In the genomic region with DNA sequence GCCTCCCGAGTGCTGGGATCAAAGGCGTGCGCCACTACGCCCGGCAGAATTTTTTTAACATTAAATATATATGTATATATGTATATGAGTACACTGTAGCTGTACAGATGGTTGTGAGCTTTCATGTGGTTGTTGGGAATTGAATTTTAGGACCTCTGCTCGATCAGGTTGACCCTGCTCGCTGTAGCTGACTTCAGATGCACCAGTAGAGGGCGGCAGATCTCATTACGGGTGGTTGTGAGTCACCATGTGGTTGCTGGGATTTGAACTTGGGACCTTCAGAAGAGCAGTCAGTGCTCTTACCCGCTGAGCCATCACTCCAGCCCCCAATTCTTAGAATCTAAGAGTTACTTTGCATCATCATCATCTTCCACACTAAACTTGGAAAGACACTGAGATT, we compare ENCODE assay signal across 25 mouse cellular contexts. TPM values are rescaled to one million over a fixed set of nuclear protein-coding genes. Genes with fewer than 3 reads are reported as not detected.
DNase-seq lines count a peak whose midpoint lies in the region; ATAC-seq and TF ChIP-seq lines count a peak whose summit lies in the region.
"Not testable (repeated sequence)": the region's sequence is repeated elsewhere in the genome, so short reads cannot be mapped to it uniquely, and the experiment has no call there.
"Had no signal": no experiment of that assay in that cellular context is flagged by ENCODE, and none has a peak within 500 bp of the region (broad histone marks: within the 10 kb centered on the region; RNA-seq: fewer than 3 reads in every experiment).

No protein-coding gene starts in this region.

- intact Hi-C loops in gastrocnemius, adult 2 months (cut with DNase I); left cerebral cortex, adult 2 months (cut with DNase I): not testable (repeated sequence)

- not testable (repeated sequence) for ATAC-seq in intestine, postnatal 0 days; liver, postnatal 0 days; midbrain, postnatal 0 days (ENCODE audit: low FRiP score)

- not testable (repeated sequence) for H3K27me3 ChIP-seq in ES-Bruce4 (ENCODE audit: control insufficient read depth, insufficient read depth, low read length, poor library complexity, severe bottlenecking); intestine, postnatal 0 days (replicated peaks; ENCODE audit: control insufficient read depth, insufficient read depth, low read length); liver, postnatal 0 days (ENCODE audit: insufficient read depth, low read length); midbrain, postnatal 0 days (ENCODE audit: insufficient read depth, low read length)

- DNase-seq in NIH3T3 (ENCODE audit: low read depth): peak; percentile 20
- not testable (repeated sequence) for DNase-seq in gastrocnemius, adult 2 months; left cerebral cortex, adult 2 months (ENCODE audit: extremely low spot score in 1 of 2, low spot score in 2 of 2); liver, postnatal 0 days; midbrain, postnatal 0 days (ENCODE audit: low spot score)

- not testable (repeated sequence) for H3K4me1 ChIP-seq in ES-Bruce4 (ENCODE audit: control insufficient read depth, insufficient read depth, low read length); intestine, postnatal 0 days (replicated peaks; ENCODE audit: control insufficient read depth, insufficient read depth, low read length); liver, postnatal 0 days (ENCODE audit: insufficient read depth); midbrain, postnatal 0 days (ENCODE audit: insufficient read depth, low read length)

- WGBS in intestine, postnatal 0 days: 85% methylated on average over 10 of the region's 10 CpGs
- WGBS in liver, postnatal 0 days (ENCODE audit: insufficient replicate concordance): 86% methylated on average over 10 of the region's 10 CpGs
- WGBS in midbrain, postnatal 0 days: 90% methylated on average over 10 of the region's 10 CpGs

- not testable (repeated sequence) for TF ChIP-seq POLR2A in ES-Bruce4 (IDR thresholded peaks at IDR 0.05; ENCODE audit: insufficient read depth, low read length)

- not testable (repeated sequence) for H3K27ac ChIP-seq in ES-Bruce4 (ENCODE audit: insufficient read depth, low read length); gastrocnemius, adult 2 months; left cerebral cortex, adult 2 months; liver, postnatal 0 days (ENCODE audit: low read depth); midbrain, postnatal 0 days (ENCODE audit: low read depth, low read length)
- 0 out of 2 replicates have a peak overlapping the region, but pooled peaks have one; percentile 50 for H3K27ac ChIP-seq in intestine, postnatal 0 days (ENCODE audit: low read depth, low read length)

- TF ChIP-seq CTCF in ES-Bruce4 (IDR thresholded peaks at IDR 0.05; ENCODE audit: low read depth, low read length): peak; percentile 39
- TF ChIP-seq CTCF in gastrocnemius, adult 2 months (IDR thresholded peaks at IDR 0.05): peak; percentile 15
- TF ChIP-seq CTCF in intestine, postnatal 0 days (IDR thresholded peaks at IDR 0.05; ENCODE audit: low read depth): peak; percentile 52
- peak; percentile 17 for TF ChIP-seq CTCF in left cerebral cortex, adult 2 months (IDR thresholded peaks at IDR 0.05)
- TF ChIP-seq CTCF in liver, postnatal 0 days (IDR thresholded peaks at IDR 0.05; ENCODE audit: low read depth): peak; percentile 27
- TF ChIP-seq CTCF in midbrain, postnatal 0 days (IDR thresholded peaks at IDR 0.05): peak; percentile 27; the same call in 1 of the 2 replicates

- not testable (repeated sequence) for H3K36me3 ChIP-seq in ES-Bruce4 (ENCODE audit: control insufficient read depth, insufficient read depth, low read length, poor library complexity, severe bottlenecking)
- peaks cover 36% of the 10 kb centered on the region for H3K36me3 ChIP-seq in intestine, postnatal 0 days (ENCODE audit: control insufficient read depth, insufficient read depth)
- H3K36me3 ChIP-seq in liver, postnatal 0 days (replicated peaks; ENCODE audit: insufficient read depth, low read length): peaks cover 19% of the 10 kb centered on the region
- peaks cover 41% of the 10 kb centered on the region for H3K36me3 ChIP-seq in midbrain, postnatal 0 days (ENCODE audit: insufficient read depth, low read length)

- H3K9me3 ChIP-seq in ES-Bruce4 (replicated peaks; ENCODE audit: control insufficient read depth, insufficient read depth, low read length, poor library complexity, severe bottlenecking); intestine, postnatal 0 days (ENCODE audit: control insufficient read depth); liver, postnatal 0 days (ENCODE audit: low read length); midbrain, postnatal 0 days (ENCODE audit: low read length): not testable (repeated sequence)

- H3K4me3 ChIP-seq in ES-Bruce4 (ENCODE audit: low read depth, low read length); gastrocnemius, adult 2 months; intestine, postnatal 0 days (ENCODE audit: low read depth, low read length); left cerebral cortex, adult 2 months; liver, postnatal 0 days (ENCODE audit: low read depth, low read length); midbrain, postnatal 0 days (ENCODE audit: low read depth, low read length): not testable (repeated sequence)

- H3K9ac ChIP-seq in ES-Bruce4 (ENCODE audit: low read depth, poor library complexity, severe bottlenecking); intestine, postnatal 0 days (ENCODE audit: low read depth, low read length); liver, postnatal 0 days (replicated peaks); midbrain, postnatal 0 days (replicated peaks; ENCODE audit: low read length, poor library complexity, severe bottlenecking): not testable (repeated sequence)

- TF ChIP-seq EP300 in ES-Bruce4 (IDR thresholded peaks at IDR 0.05; ENCODE audit: insufficient read depth, low read depth, low read length); liver, postnatal 0 days (IDR thresholded peaks at IDR 0.05; ENCODE audit: low read depth): not testable (repeated sequence)

- H3K4me2 ChIP-seq in intestine, postnatal 0 days (replicated peaks; ENCODE audit: low read depth); liver, postnatal 0 days (ENCODE audit: low read depth, low read length); midbrain, postnatal 0 days (ENCODE audit: low read depth, low read length, poor library complexity, severe bottlenecking): not testable (repeated sequence)

RNA-seq across cellular contexts. Expression of a gene that starts 9.0 kb away (rescaled TPM):
- polyA plus RNA-seq in ES-Bruce4 (2011; ENCODE audit: insufficient read depth, insufficient read length, low read depth, missing spikeins): 16.5 and 17.0 TPM in 2 replicates
- 1 to 10 TPM in 1 of 2 experiments, under 1 TPM in 1; 0.89 to 1.0 TPM for total RNA-seq in gastrocnemius, adult 2 months (2021)
- polyA plus RNA-seq in intestine, postnatal 0 days (2015; fragmentation: Nextera tagmentation; extraction: Ambion mirVana): 33.4 and 33.8 TPM in 2 replicates
- 100 to 1,000 TPM; 242 to 256 TPM for total RNA-seq in left cerebral cortex, adult 2 months (2021)
- 3.7 and 4.3 TPM in 2 replicates for polyA plus RNA-seq in liver, postnatal 0 days (2015; fragmentation: Nextera tagmentation; extraction: Ambion mirVana)
- total RNA-seq in midbrain, postnatal 0 days (2014; rRNA removed): 234 and 253 TPM in 2 replicates
- 141 and 152 TPM in 2 replicates for polyA plus RNA-seq in midbrain, postnatal 0 days (2015; fragmentation: Nextera tagmentation; extraction: Ambion mirVana)

RNA-seq across cellular contexts. Expression of a gene that starts 16.8 kb away (rescaled TPM):
- polyA plus RNA-seq in ES-Bruce4 (2011; ENCODE audit: insufficient read depth, insufficient read length, low read depth, missing spikeins): 19.9 and 26.1 TPM in 2 replicates
- total RNA-seq in gastrocnemius, adult 2 months (2021): 10 to 100 TPM; 48.7 to 69.6 TPM
- polyA plus RNA-seq in intestine, postnatal 0 days (2015; fragmentation: Nextera tagmentation; extraction: Ambion mirVana): 181 and 184 TPM in 2 replicates
- 10 to 100 TPM; 67.6 to 69.4 TPM for total RNA-seq in left cerebral cortex, adult 2 months (2021)
- polyA plus RNA-seq in liver, postnatal 0 days (2015; fragmentation: Nextera tagmentation; extraction: Ambion mirVana): 34.4 and 37.1 TPM in 2 replicates
- total RNA-seq in midbrain, postnatal 0 days (2014; rRNA removed): 95.5 and 98.5 TPM in 2 replicates
- polyA plus RNA-seq in midbrain, postnatal 0 days (2015; fragmentation: Nextera tagmentation; extraction: Ambion mirVana): 79.4 and 90.0 TPM in 2 replicates

RNA-seq across cellular contexts. Expression of a gene that starts 18.0 kb away (rescaled TPM):
- not detected in 2 replicates for polyA plus RNA-seq in ES-Bruce4 (2011; ENCODE audit: insufficient read depth, insufficient read length, low read depth, missing spikeins)
- not detected for total RNA-seq in gastrocnemius, adult 2 months (2021)
- 15.8 and 18.1 TPM in 2 replicates for polyA plus RNA-seq in intestine, postnatal 0 days (2015; fragmentation: Nextera tagmentation; extraction: Ambion mirVana)
- total RNA-seq in left cerebral cortex, adult 2 months (2021): not detected
- not detected in 2 replicates for polyA plus RNA-seq in liver, postnatal 0 days (2015; fragmentation: Nextera tagmentation; extraction: Ambion mirVana)
- total RNA-seq in midbrain, postnatal 0 days (2014; rRNA removed): not detected in 2 replicates
- polyA plus RNA-seq in midbrain, postnatal 0 days (2015; fragmentation: Nextera tagmentation; extraction: Ambion mirVana): not detected in 2 replicates
- total RNA-seq: adrenal gland, adult 8-10 months; adrenal gland, postnatal 25 days; ES-E14; gastrocnemius, adult 18-20 months; gastrocnemius, postnatal 14 days; gastrocnemius, postnatal 4 days; heart, postnatal 10 days; heart, postnatal 36 days had no signal
- polyA plus RNA-seq: activated CD4-positive, CD25-positive, alpha-beta regulatory T cell, adult 4 months; forebrain, embryonic 10.5 days; forebrain, embryonic 13.5 days; forebrain, embryonic 16.5 days; heart, embryonic 12.5 days; heart, embryonic 15.5 days; hindbrain, embryonic 10.5 days; hindbrain, embryonic 13.5 days; hindbrain, embryonic 16.5 days; inflammation-experienced regulatory T-cells, adult 6 months had no signal

RNA-seq across cellular contexts. Expression of a gene that starts 43.1 kb away (rescaled TPM):
- polyA plus RNA-seq in ES-Bruce4 (2011; ENCODE audit: insufficient read depth, insufficient read length, low read depth, missing spikeins): 0.82 and 0.91 TPM in 2 replicates
- 10 to 100 TPM; 26.5 to 41.2 TPM for total RNA-seq in gastrocnemius, adult 2 months (2021)
- 2.5 and 2.6 TPM in 2 replicates for polyA plus RNA-seq in intestine, postnatal 0 days (2015; fragmentation: Nextera tagmentation; extraction: Ambion mirVana)
- 10 to 100 TPM; 12.5 to 13.9 TPM for total RNA-seq in left cerebral cortex, adult 2 months (2021)
- polyA plus RNA-seq in liver, postnatal 0 days (2015; fragmentation: Nextera tagmentation; extraction: Ambion mirVana): 14.5 and 14.7 TPM in 2 replicates
- total RNA-seq in midbrain, postnatal 0 days (2014; rRNA removed): 4.1 and 5.6 TPM in 2 replicates
- polyA plus RNA-seq in midbrain, postnatal 0 days (2015; fragmentation: Nextera tagmentation; extraction: Ambion mirVana): 3.0 and 3.9 TPM in 2 replicates

Comparison
In these comparisons a context has a peak if more than half of its experiments do, and no peak if none do; other contexts are left out.
1. RNA of a gene that starts 18.0 kb away (polyA plus RNA-seq): 15.8 to 18.1 TPM in intestine, postnatal 0 days; not detected in midbrain, postnatal 0 days, not detected in ES-Bruce4 and not detected in liver, postnatal 0 days; every median in the first group is over 10 times any median in the second.
2. Peak in every context shown above with its lines, with median percentiles within 50 percentile points of each other: CTCF ChIP-seq.